Mouse (Mus musculus) stomach, postnatal 0 days (tissue): ENCODE results near the gene Slc25a45. TPM values are rescaled to one million over a fixed set of nuclear protein-coding genes. Genes with fewer than 3 reads are reported as not detected.

Experiments
- ATAC-seq: fragments of 200-750 bp; cut with Nextera tagmentation; 2 replicates; pipeline ENCODE4 v1.8.0; 2017; ENCODE audit not compliant: low FRiP score, low TSS enrichment
- DNase-seq: peaks from one replicate; pipeline ENCODE4 v3.0.0-alpha.2; 2016; ENCODE audit warnings: low spot score
- H3K27ac ChIP-seq: fragments of 300-500 bp; sonication (generic); replicated peaks from 2 replicates; pipeline ENCODE4 v1.5.1; 2014; ENCODE audit warnings: mild to moderate bottlenecking, control low read depth
- H3K27me3 ChIP-seq: fragments of 300-500 bp; sonication (generic); 2 replicates; pipeline ENCODE4 v1.6.1; 2014; ENCODE audit warnings: low read length; ENCODE audit not compliant: control insufficient read depth, insufficient read depth
- H3K36me3 ChIP-seq: fragments of 300-500 bp; sonication (generic); 2 replicates; pipeline ENCODE4 v1.6.1; 2014; ENCODE audit warnings: low read length, mixed read lengths; ENCODE audit not compliant: control insufficient read depth, insufficient read depth
- H3K4me1 ChIP-seq: fragments of 300-500 bp; sonication (generic); replicated peaks from 2 replicates; pipeline ENCODE4 v1.6.1; 2014; ENCODE audit warnings: antibody characterized with exemption; ENCODE audit not compliant: control insufficient read depth, insufficient read depth
- H3K4me2 ChIP-seq: fragments of 300-500 bp; sonication (generic); replicated peaks from 2 replicates; pipeline ENCODE4 v1.6.1; 2014; ENCODE audit warnings: low read depth, mild to moderate bottlenecking, control low read depth, moderate library complexity
- H3K4me3 ChIP-seq: fragments of 300-500 bp; sonication (generic); 2 replicates; pipeline ENCODE4 v1.5.1; 2014; ENCODE audit warnings: low read depth, low read length, control low read depth
- H3K9ac ChIP-seq: fragments of 300-500 bp; sonication (generic); 2 replicates; pipeline ENCODE4 v1.6.1; 2014; ENCODE audit warnings: mild to moderate bottlenecking, low read length, control low read depth, mixed read lengths
- H3K9me3 ChIP-seq: fragments of 300-500 bp; sonication (generic); 2 replicates; pipeline ENCODE4 v1.6.1; 2016; ENCODE audit warnings: low read length; ENCODE audit not compliant: control insufficient read depth
- CTCF ChIP-seq: IDR thresholded peaks from 2 replicates; pipeline ENCODE4 v1.5.1; 2016; ENCODE audit warnings: antibody characterized with exemption, low read depth, mild to moderate bottlenecking, moderate library complexity
- EP300 ChIP-seq: optimal IDR thresholded peaks from 2 replicates; pipeline ENCODE3; 2016; ENCODE audit warnings: antibody characterized with exemption
- WGBS: fragments of 180-500 bp; shearing (Covaris S2); extraction: QIAGEN DNeasy Blood & Tissue Kit; methylation state at CpG from one replicate; pipeline ENCODE4 v1.1.7; 2014; 5-methylcytosine and 5-hydroxymethylcytosine counted together
- polyA plus RNA-seq: library from polyadenylated mRNA; unstranded; fragments of >200 nt; fragmentation: Nextera tagmentation; extraction: Ambion mirVana; gene quantifications from 2 replicates; pipeline ENCODE4 v1.2.1, GENCODE M21; 2015

Gene Slc25a45
- polyA plus RNA-seq, 1 experiment from 2014 or later, result 3.2 TPM

- H3K4me1 ChIP-seq, result peaks cover 5% of the 10 kb centered on the region; the same call in 1 of the 2 replicates
- DNase-seq (peak; percentile 91), ATAC-seq (peak; percentile 73)
- peak overlapping the region; percentile 92 for H3K27ac ChIP-seq
- peak overlapping the region; percentile 92 for H3K4me2 ChIP-seq
- H3K4me3 ChIP-seq, result peak overlapping the region; percentile 71
- WGBS, result under 1% methylated on average over 38 of the region's 38 CpGs
- H3K9me3 ChIP-seq, result no peaks in the 10 kb centered on the region
- no peaks in the 10 kb centered on the region for H3K27me3 ChIP-seq
- TF ChIP-seq CTCF, result peak; percentile 89
- no peak for TF ChIP-seq EP300
- H3K9ac ChIP-seq, result peak overlapping the region; percentile 67
- H3K36me3 ChIP-seq, result no peaks in the 10 kb centered on the region
These were observed 46.5 kb downstream of the Slc25a45 start for GRCm38 (mm10) chr19:5923990-5924712.

- peak within 1 kb of the TSS; percentile 92 for H3K4me2 ChIP-seq
- H3K4me3 ChIP-seq, result peak within 1 kb of the TSS; percentile 71
- peak within 1 kb of the TSS; percentile 67 for H3K9ac ChIP-seq
- 0% methylated on average over 18 of the region's 18 CpGs for WGBS
- no peak for TF ChIP-seq EP300
- no peak for TF ChIP-seq CTCF
- DNase-seq (peak; percentile 97), ATAC-seq (peak; percentile 94)
- H3K27me3 ChIP-seq, result no peaks in the 10 kb centered on the region
- peaks cover 5% of the 10 kb centered on the region for H3K4me1 ChIP-seq
- peak within 1 kb of the TSS; percentile 92 for H3K27ac ChIP-seq
- no peaks in the 10 kb centered on the region for H3K36me3 ChIP-seq
- no peaks in the 10 kb centered on the region for H3K9me3 ChIP-seq
These were observed 47.1 kb downstream of the Slc25a45 start, which contains the start of gene Cdc42ep2 for GRCm38 (mm10) chr19:5924713-5925093. TSS of gene Cdc42ep2 (minus strand) at chr19:5924816.

- TF ChIP-seq CTCF (no peak), EP300 (no peak)
- peak overlapping the region; percentile 92 for H3K4me2 ChIP-seq
- peak overlapping the region; percentile 71; the same call in 1 of the 2 replicates for H3K4me3 ChIP-seq
- no peaks in the 10 kb centered on the region for H3K9me3 ChIP-seq
- no peak for ATAC-seq
- H3K27ac ChIP-seq, result peak overlapping the region; percentile 70
- 29% methylated on average over 11 of the region's 11 CpGs for WGBS
- H3K4me1 ChIP-seq, result peaks cover 9% of the 10 kb centered on the region
- no peaks in the 10 kb centered on the region for H3K36me3 ChIP-seq
- no peak overlapping the region; the same call in 1 of the 2 replicates for H3K9ac ChIP-seq
- DNase-seq, result no peak
- no peaks in the 10 kb centered on the region for H3K27me3 ChIP-seq
These were observed 47.8 kb downstream of the Slc25a45 start for GRCm38 (mm10) chr19:5925311-5925855.

- H3K4me1 ChIP-seq, result peaks cover 5% of the 10 kb centered on the region
- DNase-seq (no peak), ATAC-seq (no peak)
- H3K27me3 ChIP-seq, result no peaks in the 10 kb centered on the region
- WGBS, result 82% methylated on average over 11 of the region's 11 CpGs
- H3K4me3 ChIP-seq, result no peak overlapping the region
- H3K4me2 ChIP-seq, result no peak overlapping the region
- no peak overlapping the region for H3K27ac ChIP-seq
- H3K9me3 ChIP-seq, result no peaks in the 10 kb centered on the region
- TF ChIP-seq EP300 (no peak), CTCF (no peak)
- no peaks in the 10 kb centered on the region for H3K36me3 ChIP-seq
- H3K9ac ChIP-seq, result no peak overlapping the region
These were observed 49.4 kb downstream of the Slc25a45 start for GRCm38 (mm10) chr19:5927026-5927425.

GRCm38 (mm10) chr19:5927532-5927931 lies 49.9 kb downstream of the Slc25a45 start:
- H3K4me2 ChIP-seq, result no peak overlapping the region
- no peak overlapping the region for H3K4me3 ChIP-seq
- no peak for TF ChIP-seq EP300
- TF ChIP-seq CTCF, result no peak
- DNase-seq (no peak), ATAC-seq (no peak)
- 77% methylated on average over 8 of the region's 8 CpGs for WGBS
- no peak overlapping the region for H3K27ac ChIP-seq
- no peaks in the 10 kb centered on the region for H3K9me3 ChIP-seq
- H3K9ac ChIP-seq, result no peak overlapping the region
- no peaks in the 10 kb centered on the region for H3K36me3 ChIP-seq
- peaks cover 5% of the 10 kb centered on the region for H3K4me1 ChIP-seq
- no peaks in the 10 kb centered on the region for H3K27me3 ChIP-seq

- no peak for ATAC-seq
- no peak for TF ChIP-seq CTCF
- TF ChIP-seq EP300, result no peak
- H3K9me3 ChIP-seq, result no peaks in the 10 kb centered on the region
- H3K4me3 ChIP-seq, result no peak overlapping the region
- DNase-seq, result no peak
- H3K9ac ChIP-seq, result no peak overlapping the region
- WGBS, result 65% methylated on average over 6 of the region's 6 CpGs
- H3K4me1 ChIP-seq, result peaks cover 5% of the 10 kb centered on the region
- H3K36me3 ChIP-seq, result no peaks in the 10 kb centered on the region
- H3K27me3 ChIP-seq, result no peaks in the 10 kb centered on the region
- no peak overlapping the region for H3K27ac ChIP-seq
- no peak overlapping the region for H3K4me2 ChIP-seq
These were observed 50.5 kb downstream of the Slc25a45 start for GRCm38 (mm10) chr19:5928104-5928503.
